Mouse (Mus musculus) left cerebral cortex, postnatal 10 days (tissue): Measurements from ENCODE around the gene 4921511M17Rik. TPM values are rescaled to one million over a fixed set of nuclear protein-coding genes. Genes with fewer than 3 reads are reported as not detected.
"Not testable (repeated sequence)": the region's sequence is repeated elsewhere in the genome, so short reads cannot be mapped to it uniquely, and the experiment has no call there.

Source experiments
- DNase-seq, 2 experiments: peaks; one replicate each; pipeline ENCODE4 v3.0.0; 2021 to 2022; ENCODE audit warnings: low spot score in 2 of 2, mixed read lengths in 1 of 2; ENCODE audit errors: extremely low spot score in 1 of 2
- intact Hi-C: fragments of 180-260 bp; cut with DNase I; formaldehyde crosslinking; loops from one replicate; pipeline ENCODE4 v1.15.1; 2025
- total RNA-seq, 2 experiments: library from RNA; stranded (reverse); gene quantifications; 2 replicates each; pipeline ENCODE4 v1.2.3; 2021

4921511M17Rik gene
- total RNA-seq = not detected

GRCm38 (mm10) chrX:154033727-154034126 is at the start of gene 4921511M17Rik:
Gene 4921511M17Rik, minus strand, starts transcription at chrX:154033827.
- DNase-seq, intact Hi-C loops: not testable (repeated sequence)

- intact Hi-C loops, DNase-seq: not testable (repeated sequence)
Observed at GRCm38 (mm10) chrX:154054939-154055338, 21.3 kb upstream of the 4921511M17Rik start, which contains the start of gene Gm10057. Gene Gm10057, minus strand, starts transcription at chrX:154055039.

- intact Hi-C loops, DNase-seq: not testable (repeated sequence)
Observed at GRCm38 (mm10) chrX:154012540-154012939, 21.1 kb downstream of the 4921511M17Rik start, which contains the start of gene Samt1. Gene Samt1, minus strand, starts transcription at chrX:154012640.

GRCm38 (mm10) chrX:153976914-153977313 is 56.7 kb downstream of the 4921511M17Rik start:
- intact Hi-C loops, DNase-seq: not testable (repeated sequence)

- intact Hi-C loops, DNase-seq: not testable (repeated sequence)
Observed at GRCm38 (mm10) chrX:153976467-153976866, 57.2 kb downstream of the 4921511M17Rik start.

- intact Hi-C loops = no loop called here
- no peak for DNase-seq
Observed at GRCm38 (mm10) chrX:153974450-153974849, 59.2 kb downstream of the 4921511M17Rik start.

Other genes with a start within 250 kb of the 4921511M17Rik start
- gene Spin2c, start 201.6 kb downstream of the 4921511M17Rik start, total RNA-seq = 1 to 10 TPM; 6.8 to 8.1 TPM
- not detected for gene Samt1, start 21.2 kb downstream of the 4921511M17Rik start, total RNA-seq
- gene Gm10057, start 21.2 kb upstream of the 4921511M17Rik start, total RNA-seq = not detected
- gene Gm15140, start 86.9 kb upstream of the 4921511M17Rik start, total RNA-seq = not detected